Mouse (Mus musculus) kidney, postnatal 0 days (tissue): ENCODE results near the gene Nek2. TPM values are rescaled to one million over a fixed set of nuclear protein-coding genes. Genes with fewer than 3 reads are reported as not detected.

Experiments used
- ATAC-seq: fragments of 200-750 bp; cut with Nextera tagmentation; replicated peaks from 2 replicates; pipeline ENCODE4 v1.8.0; 2017; ENCODE audit warnings: low read depth, moderate number of reproducible peaks, moderate TSS enrichment, moderate library complexity; ENCODE audit not compliant: low FRiP score
- DNase-seq: peaks from one replicate; pipeline ENCODE4 v3.0.0-alpha.2; 2016; ENCODE audit warnings: low spot score
- H3K27ac ChIP-seq: fragments of 300-500 bp; sonication (generic); 2 replicates; pipeline ENCODE4 v1.5.1; 2014; ENCODE audit warnings: mild to moderate bottlenecking
- H3K27me3 ChIP-seq: fragments of 300-500 bp; sonication (generic); 2 replicates; pipeline ENCODE4 v1.6.1; 2014; ENCODE audit warnings: low read length, mixed read lengths; ENCODE audit not compliant: insufficient read depth
- H3K36me3 ChIP-seq: fragments of 300-500 bp; sonication (generic); 2 replicates; pipeline ENCODE4 v1.6.1; 2014; ENCODE audit warnings: low read length, mixed read lengths; ENCODE audit not compliant: insufficient read depth
- H3K4me1 ChIP-seq: fragments of 300-500 bp; sonication (generic); replicated peaks from 2 replicates; pipeline ENCODE4 v1.6.1; 2014; ENCODE audit warnings: antibody characterized with exemption, low read length, mixed read lengths; ENCODE audit not compliant: insufficient read depth
- H3K4me2 ChIP-seq: fragments of 300-500 bp; sonication (generic); 2 replicates; pipeline ENCODE4 v1.6.1; 2014; ENCODE audit warnings: mild to moderate bottlenecking, low read length, moderate library complexity, mixed read lengths
- H3K4me3 ChIP-seq: fragments of 300-500 bp; sonication (generic); replicated peaks from 2 replicates; pipeline ENCODE4 v1.5.1; 2014; ENCODE audit warnings: low read depth, low read length
- H3K9ac ChIP-seq: fragments of 300-500 bp; sonication (generic); 2 replicates; pipeline ENCODE4 v1.6.1; 2014; ENCODE audit warnings: low read depth, low read length
- H3K9me3 ChIP-seq: fragments of 300-500 bp; sonication (generic); replicated peaks from 2 replicates; pipeline ENCODE4 v1.6.1; 2016; ENCODE audit warnings: low read length, inconsistent platforms, mixed read lengths
- CTCF ChIP-seq: IDR thresholded peaks from 2 replicates; pipeline ENCODE4 v1.5.1; 2016; ENCODE audit warnings: antibody characterized with exemption, low read depth, mild to moderate bottlenecking, moderate library complexity
- WGBS: fragments of 180-500 bp; shearing (Covaris S2); extraction: QIAGEN DNeasy Blood & Tissue Kit; methylation state at CpG from one replicate; pipeline ENCODE4 v1.1.7; 2014; 5-methylcytosine and 5-hydroxymethylcytosine counted together
- polyA plus RNA-seq: library from polyadenylated mRNA; unstranded; fragments of >200 nt; fragmentation: Nextera tagmentation; extraction: Ambion mirVana; gene quantifications from 2 replicates; pipeline ENCODE4 v1.2.1, GENCODE M21; 2015

Gene Nek2
- polyA plus RNA-seq, 1 experiment from 2014 or later = 21.3 TPM

DNA sequence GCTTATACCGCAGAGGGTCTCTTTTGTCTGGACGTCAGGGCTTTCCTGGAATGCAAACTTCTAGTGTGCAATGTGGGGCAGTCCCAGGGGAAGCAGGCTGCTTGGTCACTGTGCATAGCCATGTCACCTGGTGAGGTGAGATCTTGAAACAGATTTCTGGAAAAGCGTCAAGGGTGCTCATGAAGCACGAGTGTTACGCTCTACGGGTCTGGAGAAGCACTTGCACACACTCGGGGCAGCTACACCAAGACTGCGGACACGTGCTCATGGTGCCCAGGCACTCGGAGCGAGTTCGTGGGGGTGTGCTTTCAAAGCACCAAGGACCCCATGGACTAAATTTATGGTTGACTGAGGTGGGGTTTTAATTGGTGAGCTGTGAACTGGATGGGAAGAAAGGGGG lies 9.5 kb upstream of the Nek2 start:
- H3K4me3 ChIP-seq = no peak overlapping the region
- 59% methylated on average over 12 of the region's 12 CpGs for WGBS
- H3K27ac ChIP-seq = no peak overlapping the region
- TF ChIP-seq CTCF = no peak
- H3K9ac ChIP-seq = no peak overlapping the region
- no peak overlapping the region for H3K4me2 ChIP-seq
- ATAC-seq (no peak; the same call in 1 of the 2 replicates), DNase-seq (no peak)
- no peaks in the 10 kb centered on the region for H3K27me3 ChIP-seq
- H3K4me1 ChIP-seq = no peaks in the 10 kb centered on the region
- no peaks in the 10 kb centered on the region for H3K9me3 ChIP-seq
- H3K36me3 ChIP-seq = no peaks in the 10 kb centered on the region

DNA sequence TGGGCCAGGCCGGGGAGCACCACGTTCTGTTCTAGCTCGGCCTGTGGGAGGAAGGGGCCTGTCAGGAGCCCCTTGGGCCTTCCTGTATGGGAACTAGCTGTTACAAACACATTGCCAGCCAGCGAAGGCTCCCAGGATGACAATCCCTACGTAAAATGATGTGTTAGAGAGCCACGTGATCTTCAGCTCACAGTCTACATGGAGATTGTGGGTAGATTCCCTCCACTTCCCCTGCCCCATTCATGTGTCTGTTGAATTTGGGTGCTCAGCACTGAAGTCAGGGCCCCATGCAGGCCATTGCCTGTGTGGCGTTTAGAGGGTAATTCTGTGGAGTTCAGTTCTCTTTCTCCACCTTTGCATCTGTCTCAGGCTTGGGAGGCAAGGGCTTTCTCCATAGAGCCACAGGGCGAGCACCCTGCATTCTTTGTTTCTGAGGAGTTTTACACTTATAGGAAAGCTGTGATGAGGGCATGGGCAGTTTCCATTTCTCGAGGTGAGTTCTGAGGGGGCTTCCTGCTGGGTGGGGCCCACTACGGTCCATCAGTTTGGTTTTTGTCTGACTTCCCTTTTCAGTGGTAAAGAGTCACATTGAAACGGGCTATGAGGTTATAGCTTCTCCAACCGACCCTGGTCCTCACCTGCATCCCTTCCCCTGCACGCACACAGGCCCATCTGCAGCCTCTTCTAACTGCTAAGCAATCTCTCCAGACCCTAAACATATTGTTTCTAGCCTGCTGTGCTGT lies 8.1 kb upstream of the Nek2 start:
- 78% methylated on average over 13 of the region's 13 CpGs for WGBS
- DNase-seq = no peak
- no peak overlapping the region for H3K4me3 ChIP-seq

DNA sequence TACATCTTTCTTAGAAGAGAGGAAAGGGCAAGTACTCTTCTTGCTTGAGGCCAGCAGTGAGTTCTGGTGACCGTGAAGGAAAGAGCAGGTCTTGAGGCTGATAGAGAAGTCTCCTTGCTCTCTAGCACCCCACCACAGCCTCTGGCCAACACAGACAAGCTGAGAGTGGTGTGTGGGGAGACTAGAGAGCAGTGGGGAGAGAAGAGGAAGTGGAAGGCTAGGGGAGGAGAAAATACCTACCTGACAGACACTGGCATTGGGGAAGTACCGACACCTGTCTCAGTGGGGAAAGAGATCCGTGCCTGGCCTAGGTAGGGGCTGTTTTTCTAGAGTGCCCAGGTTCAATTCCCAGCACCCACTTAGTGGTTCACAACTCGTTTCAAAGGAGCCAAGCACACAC lies 7.0 kb upstream of the Nek2 start:
- WGBS = 80% methylated on average over 4 of the region's 4 CpGs
- ATAC-seq = no peak
- H3K4me2 ChIP-seq = no peak overlapping the region

More for the DNA sequence above, 8.1 kb upstream of the Nek2 start:
- no peaks in the 10 kb centered on the region for H3K27me3 ChIP-seq
- no peak for TF ChIP-seq CTCF
- ATAC-seq = no peak
- no peaks in the 10 kb centered on the region for H3K36me3 ChIP-seq
- no peaks in the 10 kb centered on the region for H3K4me1 ChIP-seq
- H3K9ac ChIP-seq = no peak overlapping the region
- no peak overlapping the region for H3K4me2 ChIP-seq
- no peaks in the 10 kb centered on the region for H3K9me3 ChIP-seq
- H3K27ac ChIP-seq = no peak overlapping the region

DNA sequence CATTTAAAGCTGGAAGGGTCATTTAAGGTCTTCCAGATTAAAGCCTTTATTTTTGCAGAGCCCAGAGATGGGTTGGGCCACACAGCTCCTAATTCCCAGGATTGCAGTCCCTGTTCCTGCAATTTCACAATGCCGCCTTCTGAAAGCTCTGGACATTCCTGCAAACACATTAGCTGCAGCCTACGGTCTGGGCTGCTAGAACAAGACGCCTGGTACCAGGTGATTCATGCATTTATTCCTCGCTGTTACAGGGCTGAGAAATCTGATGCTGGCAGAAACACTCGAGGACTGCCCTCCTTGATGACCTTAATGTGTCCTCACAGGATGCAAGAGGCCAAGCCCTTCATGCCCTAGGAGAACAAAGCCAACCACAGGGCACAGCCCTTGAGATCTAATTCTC lies 6.3 kb upstream of the Nek2 start:
- Histone ChIP-seq H3K4me3 (no peak overlapping the region), H3K36me3 (no peaks in the 10 kb centered on the region), H3K9ac (no peak overlapping the region), H3K9me3 (no peaks in the 10 kb centered on the region), H3K27ac (no peak overlapping the region), H3K4me1 (no peaks in the 10 kb centered on the region), H3K27me3 (no peaks in the 10 kb centered on the region), H3K4me2 (no peak overlapping the region)
- DNase-seq = no peak
- ATAC-seq = no peak
- WGBS = 26% methylated on average over 5 of the region's 5 CpGs
- no peak for TF ChIP-seq CTCF

More for the DNA sequence above, 7.0 kb upstream of the Nek2 start:
- no peak for DNase-seq
- Histone ChIP-seq H3K36me3 (no peaks in the 10 kb centered on the region), H3K9ac (no peak overlapping the region), H3K27me3 (no peaks in the 10 kb centered on the region), H3K4me1 (no peaks in the 10 kb centered on the region), H3K9me3 (no peaks in the 10 kb centered on the region), H3K27ac (no peak overlapping the region), H3K4me3 (no peak overlapping the region)
- TF ChIP-seq CTCF = no peak

DNA sequence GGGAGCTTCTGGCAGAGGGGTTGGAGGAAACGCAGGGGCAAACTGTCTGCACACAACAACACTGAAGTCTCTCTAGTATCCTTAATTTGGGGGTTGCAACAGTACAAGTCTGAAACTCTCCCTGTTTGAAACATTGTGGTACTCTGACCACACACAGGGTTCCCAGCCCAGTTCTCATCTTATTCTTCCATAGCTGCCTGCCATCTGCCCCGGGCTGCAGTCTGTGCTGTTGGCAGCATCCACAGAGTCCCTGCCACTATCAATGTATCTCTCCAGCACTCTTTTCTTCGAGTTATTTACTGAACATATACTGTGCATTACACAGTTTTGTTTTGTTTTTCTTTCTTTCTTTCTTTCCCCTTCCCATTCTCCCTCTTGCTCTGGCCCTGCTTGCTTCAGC lies 4.6 kb upstream of the Nek2 start:
- DNase-seq = no peak
- Histone ChIP-seq H3K4me2 (no peak overlapping the region), H3K27me3 (no peaks in the 10 kb centered on the region), H3K4me1 (no peaks in the 10 kb centered on the region), H3K9ac (no peak overlapping the region), H3K4me3 (no peak overlapping the region), H3K36me3 (no peaks in the 10 kb centered on the region), H3K27ac (no peak overlapping the region), H3K9me3 (no peaks in the 10 kb centered on the region)
- no peak for ATAC-seq
- 83% methylated on average over 3 of the region's 3 CpGs for WGBS
- no peak for TF ChIP-seq CTCF

DNA sequence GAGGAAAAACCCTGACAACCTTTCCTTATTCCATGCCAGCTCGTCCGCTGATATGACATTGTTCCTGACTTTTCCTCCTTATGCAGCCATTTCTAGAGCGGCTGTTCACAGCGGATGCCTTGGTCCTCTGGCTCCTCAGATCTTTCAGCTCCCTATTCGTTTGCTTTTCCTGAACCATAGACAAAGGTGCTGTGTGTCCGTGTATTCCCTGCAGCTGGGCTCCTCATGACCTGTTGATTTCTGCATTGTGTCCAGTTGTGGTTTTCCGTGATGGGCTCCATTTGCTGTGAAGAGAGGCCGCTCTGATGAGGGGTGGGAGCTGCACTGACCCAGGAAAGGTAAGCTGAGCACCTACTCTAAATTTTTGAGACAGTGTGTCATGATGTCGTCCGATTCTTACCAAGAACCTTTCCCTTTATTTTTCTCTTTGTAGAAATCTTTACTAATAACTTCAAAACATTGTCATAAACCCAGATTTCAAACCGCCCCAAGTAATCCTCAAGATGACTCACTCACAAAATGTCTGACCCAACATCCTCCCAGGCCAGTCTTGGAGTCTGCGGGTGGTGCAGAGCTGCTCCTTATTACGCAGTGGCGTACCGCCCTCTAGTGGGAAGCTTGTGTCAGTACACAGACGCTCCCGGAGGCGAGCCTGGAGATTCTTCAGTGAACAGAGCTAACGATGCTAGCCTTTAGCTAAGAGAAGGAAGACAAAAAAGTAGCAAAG lies 3.7 kb upstream of the Nek2 start:
- WGBS = 37% methylated on average over 19 of the region's 19 CpGs
- ATAC-seq = peak; percentile 59

More for the DNA sequence above, 3.7 kb upstream of the Nek2 start:
- no peaks in the 10 kb centered on the region for H3K36me3 ChIP-seq
- no peaks in the 10 kb centered on the region for H3K27me3 ChIP-seq
- H3K4me1 ChIP-seq = no peaks in the 10 kb centered on the region
- H3K4me3 ChIP-seq = no peak overlapping the region
- no peak overlapping the region for H3K9ac ChIP-seq
- H3K9me3 ChIP-seq = no peaks in the 10 kb centered on the region
- H3K4me2 ChIP-seq = 0 out of 2 replicates have a peak overlapping the region, but pooled peaks have one; percentile 16
- no peak overlapping the region for H3K27ac ChIP-seq
- DNase-seq = peak; percentile 96
- peak; percentile 97 for TF ChIP-seq CTCF
